Mouse (Mus musculus) small intestine, adult 2 months (tissue): ENCODE data around the gene March7. TPM values are rescaled to one million over a fixed set of nuclear protein-coding genes. Genes with fewer than 3 reads are reported as not detected.

Experiments used
- H3K27ac ChIP-seq: fragments of 200-500 bp; 2 replicates; pipeline ENCODE4 v1.5.1; 2012; ENCODE audit warnings: low read depth, low read length, control low read depth, inconsistent platforms; ENCODE audit not compliant: insufficient read depth
- H3K27me3 ChIP-seq: fragments of 200-500 bp; 2 replicates; pipeline ENCODE4 v1.6.1; 2012; ENCODE audit warnings: mild to moderate bottlenecking, moderate library complexity, low read length, inconsistent platforms; ENCODE audit not compliant: control insufficient read depth, insufficient read depth
- H3K36me3 ChIP-seq: fragments of 200-500 bp; 2 replicates; pipeline ENCODE4 v1.6.1; 2012; ENCODE audit warnings: mild to moderate bottlenecking, low read length, control low read depth, inconsistent platforms; ENCODE audit not compliant: control insufficient read depth, insufficient read depth
- H3K4me1 ChIP-seq: fragments of 200-500 bp; 2 replicates; pipeline ENCODE4 v1.6.1; 2012; ENCODE audit warnings: low read length, inconsistent platforms, mixed read lengths; ENCODE audit not compliant: control insufficient read depth, insufficient read depth, insufficient read length
- H3K4me3 ChIP-seq: fragments of 200-500 bp; 2 replicates; pipeline ENCODE4 v1.5.1; 2012; ENCODE audit warnings: low read depth, mild to moderate bottlenecking, control low read depth, inconsistent platforms, low read length, moderate library complexity
- CTCF ChIP-seq: fragments of 200-500 bp; IDR thresholded peaks from 2 replicates; pipeline ENCODE4 v1.5.1; 2012; ENCODE audit warnings: low read depth, mild to moderate bottlenecking, control low read depth, inconsistent platforms, low read length, moderate library complexity, mixed read lengths; ENCODE audit not compliant: insufficient replicate concordance, insufficient read length; ENCODE audit errors: extremely low read depth
- POLR2A ChIP-seq: fragments of 200-500 bp; IDR thresholded peaks from 2 replicates; pipeline ENCODE4 v1.6.1; 2012; ENCODE audit warnings: low read depth, mild to moderate bottlenecking, control low read depth, inconsistent platforms, low read length, moderate library complexity
- WGBS: fragments of 180-500 bp; shearing (Covaris S2); methylation state at CpG from one replicate; pipeline ENCODE4 v1.1.7; 2018; 5-methylcytosine and 5-hydroxymethylcytosine counted together
- polyA plus RNA-seq: library from polyadenylated mRNA; depleted of rRNA; stranded (reverse); fragments of >200 nt; gene quantifications from 2 replicates; pipeline ENCODE4 v1.2.3, GENCODE M21; 2012; rRNA removed

March7 gene
- polyA plus RNA-seq, result 2.1 and 4.4 TPM in 2 replicates

GRCm38 (mm10) chr2:60209703-60210651 lies at the start of gene March7, which contains the start of gene Baz2b:
March7 (plus strand) TSS chr2:60209887.
Baz2b (minus strand) TSS chr2:60209839.
- peak within 1 kb of the TSS; percentile 81 for H3K4me3 ChIP-seq
- peaks cover 4% of the 10 kb centered on the region; the same call in 1 of the 2 replicates for H3K36me3 ChIP-seq
- no peaks in the 10 kb centered on the region for H3K27me3 ChIP-seq
- under 1% methylated on average over 99 of the region's 109 CpGs for WGBS
- peak within 1 kb of the TSS; percentile 90 for H3K27ac ChIP-seq
- peaks cover 14% of the 10 kb centered on the region for H3K4me1 ChIP-seq
- TF ChIP-seq POLR2A, result peak; percentile 92
- TF ChIP-seq CTCF, result no peak

GRCm38 (mm10) chr2:60163744-60164143 lies 45.9 kb upstream of the March7 start:
- TF ChIP-seq CTCF (no peak), POLR2A (no peak)
- Histone ChIP-seq H3K27me3 (no peaks in the 10 kb centered on the region), H3K4me3 (no peak overlapping the region), H3K4me1 (no peaks in the 10 kb centered on the region), H3K27ac (no peak overlapping the region), H3K36me3 (no peaks in the 10 kb centered on the region)
- WGBS, result 57% methylated on average over 2 of the region's 2 CpGs

GRCm38 (mm10) chr2:60165679-60166078 lies 44.0 kb upstream of the March7 start:
- Histone ChIP-seq H3K4me1 (no peaks in the 10 kb centered on the region), H3K4me3 (no peak overlapping the region), H3K27ac (no peak overlapping the region), H3K27me3 (no peaks in the 10 kb centered on the region), H3K36me3 (no peaks in the 10 kb centered on the region)
- WGBS, result 88% methylated on average over 11 of the region's 11 CpGs
- TF ChIP-seq POLR2A (no peak), CTCF (no peak)

- no peaks in the 10 kb centered on the region for H3K36me3 ChIP-seq
- TF ChIP-seq CTCF (no peak), POLR2A (no peak)
- H3K27me3 ChIP-seq, result no peaks in the 10 kb centered on the region
- H3K4me1 ChIP-seq, result no peaks in the 10 kb centered on the region; the same call in 1 of the 2 replicates
- no peak overlapping the region for H3K4me3 ChIP-seq
- WGBS, result 39% methylated on average over 4 of the region's 4 CpGs
- no peak overlapping the region for H3K27ac ChIP-seq
These were observed 42.8 kb upstream of the March7 start for GRCm38 (mm10) chr2:60166878-60167277.

GRCm38 (mm10) chr2:60171786-60172530 lies 37.7 kb upstream of the March7 start:
- peak overlapping the region; percentile 40; the same call in 1 of the 2 replicates for H3K27ac ChIP-seq
- H3K36me3 ChIP-seq, result no peaks in the 10 kb centered on the region
- H3K4me1 ChIP-seq, result no peaks in the 10 kb centered on the region; the same call in 1 of the 2 replicates
- WGBS, result 47% methylated on average over 7 of the region's 7 CpGs
- no peaks in the 10 kb centered on the region for H3K27me3 ChIP-seq
- TF ChIP-seq CTCF (no peak), POLR2A (no peak)
- H3K4me3 ChIP-seq, result no peak overlapping the region

- 89% methylated on average over 2 of the region's 2 CpGs for WGBS
- TF ChIP-seq POLR2A (no peak), CTCF (no peak)
- H3K27me3 ChIP-seq, result no peaks in the 10 kb centered on the region
- no peaks in the 10 kb centered on the region for H3K36me3 ChIP-seq
- no peaks in the 10 kb centered on the region; the same call in 1 of the 2 replicates for H3K4me1 ChIP-seq
- H3K27ac ChIP-seq, result 0 out of 2 replicates have a peak overlapping the region, but pooled peaks have one; percentile 40
- H3K4me3 ChIP-seq, result no peak overlapping the region
These were observed 37.2 kb upstream of the March7 start for GRCm38 (mm10) chr2:60172531-60172914.

GRCm38 (mm10) chr2:60173190-60173589 lies 36.5 kb upstream of the March7 start:
- Histone ChIP-seq H3K36me3 (no peaks in the 10 kb centered on the region), H3K4me1 (no peaks in the 10 kb centered on the region; the same call in 1 of the 2 replicates), H3K4me3 (no peak overlapping the region), H3K27me3 (no peaks in the 10 kb centered on the region), H3K27ac (no peak overlapping the region; the same call in 1 of the 2 replicates)
- 63% methylated on average over 3 of the region's 3 CpGs for WGBS
- TF ChIP-seq CTCF (no peak), POLR2A (no peak)
